Mouse (Mus musculus) left cerebral cortex, postnatal 25 days (tissue): ENCODE data around the gene H2-T22. TPM values are rescaled to one million over a fixed set of nuclear protein-coding genes. Genes with fewer than 3 reads are reported as not detected.
"Not testable (repeated sequence)": the region's sequence is repeated elsewhere in the genome, so short reads cannot be mapped to it uniquely, and the experiment has no call there.

ENCODE experiments used
- DNase-seq, 2 experiments: peaks; one replicate each; pipeline ENCODE4 v3.0.0; 2022; ENCODE audit warnings: low spot score in 2 of 2, mixed read lengths in 1 of 2
- intact Hi-C: fragments of 180-260 bp; cut with DNase I; formaldehyde crosslinking; loops from one replicate; pipeline ENCODE4 v1.15.1; 2025
- total RNA-seq, 2 experiments: library from RNA; stranded (reverse); gene quantifications; 2 replicates each; pipeline ENCODE4 v1.2.3; 2021

Gene H2-T22
- total RNA-seq, 2 experiments from 2014 or later = 8.3 to 9.3 TPM

DNA sequence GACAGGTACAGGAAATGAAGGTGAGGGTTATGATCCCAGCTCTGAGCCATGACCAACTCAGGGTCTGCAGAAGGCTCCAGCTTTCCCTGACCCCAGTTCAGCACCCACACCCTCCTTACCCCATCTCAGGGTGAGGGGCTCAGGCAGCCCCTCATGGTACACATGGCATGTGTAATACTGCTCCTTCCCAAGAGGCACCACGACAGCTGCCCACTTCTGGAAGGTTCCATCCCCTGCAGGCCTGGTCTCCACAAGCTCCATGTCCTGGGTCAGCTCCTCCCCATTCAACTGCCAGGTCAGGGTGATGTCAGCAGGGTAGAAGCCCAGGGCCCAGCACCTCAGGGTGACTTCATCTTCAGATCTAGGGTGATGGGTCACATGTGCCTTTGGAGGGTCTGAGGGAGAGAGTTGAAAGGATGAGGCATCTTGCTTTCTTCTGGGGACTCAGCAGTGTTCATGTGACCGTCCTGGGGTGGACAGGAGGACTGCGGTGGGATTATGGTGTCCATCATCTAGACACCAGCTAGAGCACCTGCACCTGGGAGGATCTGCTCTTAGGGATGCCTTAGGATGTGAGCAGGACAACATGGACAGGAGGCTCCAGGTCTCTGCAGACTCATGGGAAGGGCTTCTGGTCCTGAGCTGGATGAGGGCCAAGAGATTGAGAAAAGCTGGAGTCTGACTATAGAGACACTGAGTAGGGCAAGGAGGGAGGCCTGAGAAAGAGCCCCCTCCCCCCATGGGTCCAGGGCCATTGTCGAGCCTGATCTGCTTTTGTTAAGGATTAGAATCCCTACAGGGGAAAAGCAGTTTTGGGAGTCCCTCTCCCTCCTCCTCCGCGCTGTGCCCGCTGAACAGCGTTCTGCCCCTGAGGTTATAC, 11.6 kb downstream of the H2-T22 start:
- DNase-seq, intact Hi-C loops: not testable (repeated sequence)

DNA sequence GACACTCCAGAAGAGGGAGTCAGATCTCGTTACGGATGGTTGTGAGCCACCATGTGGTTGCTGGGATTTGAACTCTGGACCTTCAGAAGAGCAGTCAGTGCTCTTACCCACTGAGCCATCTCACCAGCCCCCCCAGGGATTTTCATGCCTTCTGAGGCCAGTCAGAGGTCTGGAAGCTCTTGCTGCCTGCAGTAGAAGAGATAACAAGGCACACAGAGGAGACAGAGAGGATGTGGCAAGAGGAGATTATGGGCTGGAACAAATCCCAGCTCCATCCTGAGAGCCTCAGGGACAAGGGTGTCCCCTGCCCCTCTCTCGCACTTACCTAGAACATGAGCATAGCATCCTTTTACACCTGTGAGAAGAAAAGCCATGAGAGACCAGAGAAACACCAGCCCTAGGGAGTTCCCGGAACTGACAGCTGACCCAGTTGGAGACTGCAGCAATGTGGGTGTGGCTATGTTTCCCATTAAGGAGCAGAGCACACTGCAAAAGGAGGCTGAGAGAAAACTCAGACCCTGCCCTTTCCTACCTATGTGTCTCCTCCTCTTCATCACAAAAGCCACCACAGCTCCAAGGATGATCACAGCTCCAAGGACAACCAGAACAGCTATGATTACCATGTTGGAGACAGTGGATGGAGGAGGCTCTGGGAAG, 12.4 kb downstream of the H2-T22 start:
- DNase-seq, intact Hi-C loops: not testable (repeated sequence)

DNA sequence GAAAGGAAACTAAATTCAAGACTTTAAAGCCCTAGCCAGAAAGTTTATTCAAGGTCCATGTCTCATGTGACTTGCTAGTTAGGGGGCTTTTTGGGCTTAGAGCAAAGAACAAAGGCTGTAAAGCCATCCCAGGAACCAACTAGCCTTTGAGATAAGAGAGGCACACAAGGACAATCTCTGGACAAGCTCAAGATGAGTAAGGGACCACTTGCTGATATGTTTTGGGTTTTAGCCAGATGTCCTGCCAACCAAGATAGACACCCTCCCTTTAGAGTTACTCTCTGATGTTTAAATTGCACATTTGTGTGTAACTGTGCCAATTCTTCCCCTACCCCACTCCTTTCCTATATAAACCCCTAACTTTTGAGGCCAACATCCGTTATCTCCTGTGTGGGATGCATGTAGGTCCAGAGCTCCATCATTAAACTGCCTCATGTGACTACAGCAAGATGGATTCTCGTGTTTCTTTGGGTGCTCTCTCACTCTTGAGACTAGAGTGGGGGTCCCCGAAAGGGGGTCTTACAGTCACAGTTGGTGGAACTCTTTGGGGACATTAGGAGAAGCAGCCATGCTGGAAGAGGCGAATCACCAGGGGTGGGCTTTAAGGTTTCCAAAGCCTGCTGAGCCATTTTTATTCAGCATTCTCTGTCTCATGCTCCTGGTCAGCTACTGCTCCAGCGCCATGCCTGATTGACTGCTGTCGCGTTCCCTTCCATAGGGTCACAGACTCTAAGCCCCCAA, 13.5 kb downstream of the H2-T22 start:
- intact Hi-C loops = no loop called here
- DNase-seq = no peak

DNA sequence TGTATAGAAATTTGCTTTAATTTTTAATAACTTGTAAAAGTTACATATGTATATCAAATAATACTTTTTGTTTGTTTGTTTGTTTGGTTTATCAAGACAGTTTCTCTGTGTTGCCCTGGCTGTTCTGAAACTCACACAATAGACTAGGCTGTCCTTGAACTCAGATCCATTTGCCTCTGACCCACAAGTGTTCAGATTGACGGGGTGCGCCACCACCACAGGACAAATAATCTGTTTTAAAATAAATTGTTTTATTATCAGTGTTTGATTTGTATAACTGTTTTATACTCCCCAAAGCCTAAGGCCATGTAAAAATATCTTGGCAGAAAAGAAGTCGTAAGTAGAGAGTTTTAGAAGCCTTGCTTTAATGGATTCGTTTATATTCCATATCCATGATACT, 14.9 kb downstream of the H2-T22 start:
- intact Hi-C loops = no loop called here
- DNase-seq = no peak

DNA sequence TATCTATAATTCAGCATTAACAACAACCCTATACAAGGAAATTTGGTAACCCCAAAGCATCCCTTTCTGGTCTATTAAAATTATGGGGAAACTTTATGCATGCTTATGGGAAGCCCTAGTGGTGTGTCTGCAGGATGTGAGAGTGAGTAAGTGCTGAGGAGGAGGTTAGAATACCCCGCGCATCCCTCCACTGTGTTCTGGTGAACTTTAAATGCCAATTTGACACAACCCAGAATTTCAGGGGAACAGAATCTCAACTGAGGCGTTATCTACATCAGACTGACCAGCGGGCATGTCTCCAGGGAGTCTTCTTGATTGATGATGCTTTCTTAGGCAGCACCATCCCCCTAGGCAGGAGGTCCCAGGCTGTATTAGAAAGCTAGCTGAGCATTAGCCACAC, 16.6 kb downstream of the H2-T22 start:
- intact Hi-C loops = no loop called here
- DNase-seq = peak in 1 of 2 experiments; percentile 56

DNA sequence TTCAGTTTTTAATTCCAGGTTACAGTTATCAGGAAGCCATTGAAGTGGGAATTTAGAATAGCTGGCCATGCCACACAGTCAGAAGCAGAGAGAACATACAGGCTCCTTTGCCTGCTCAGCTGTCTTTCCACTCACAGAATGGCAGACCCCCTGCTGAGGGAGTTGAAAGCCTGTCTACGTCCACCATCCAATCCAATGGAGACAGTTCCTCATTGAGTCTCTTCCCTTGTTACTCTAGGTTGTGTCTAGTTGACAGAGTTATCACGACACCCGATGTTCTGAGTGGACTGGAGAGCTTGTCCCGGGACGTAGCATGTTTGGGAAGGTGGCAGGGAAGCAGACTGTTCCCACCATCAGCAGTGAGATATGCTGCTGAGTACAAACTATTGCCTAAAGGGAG, 17.4 kb downstream of the H2-T22 start:
- intact Hi-C loops = no loop called here
- DNase-seq = no peak

DNA sequence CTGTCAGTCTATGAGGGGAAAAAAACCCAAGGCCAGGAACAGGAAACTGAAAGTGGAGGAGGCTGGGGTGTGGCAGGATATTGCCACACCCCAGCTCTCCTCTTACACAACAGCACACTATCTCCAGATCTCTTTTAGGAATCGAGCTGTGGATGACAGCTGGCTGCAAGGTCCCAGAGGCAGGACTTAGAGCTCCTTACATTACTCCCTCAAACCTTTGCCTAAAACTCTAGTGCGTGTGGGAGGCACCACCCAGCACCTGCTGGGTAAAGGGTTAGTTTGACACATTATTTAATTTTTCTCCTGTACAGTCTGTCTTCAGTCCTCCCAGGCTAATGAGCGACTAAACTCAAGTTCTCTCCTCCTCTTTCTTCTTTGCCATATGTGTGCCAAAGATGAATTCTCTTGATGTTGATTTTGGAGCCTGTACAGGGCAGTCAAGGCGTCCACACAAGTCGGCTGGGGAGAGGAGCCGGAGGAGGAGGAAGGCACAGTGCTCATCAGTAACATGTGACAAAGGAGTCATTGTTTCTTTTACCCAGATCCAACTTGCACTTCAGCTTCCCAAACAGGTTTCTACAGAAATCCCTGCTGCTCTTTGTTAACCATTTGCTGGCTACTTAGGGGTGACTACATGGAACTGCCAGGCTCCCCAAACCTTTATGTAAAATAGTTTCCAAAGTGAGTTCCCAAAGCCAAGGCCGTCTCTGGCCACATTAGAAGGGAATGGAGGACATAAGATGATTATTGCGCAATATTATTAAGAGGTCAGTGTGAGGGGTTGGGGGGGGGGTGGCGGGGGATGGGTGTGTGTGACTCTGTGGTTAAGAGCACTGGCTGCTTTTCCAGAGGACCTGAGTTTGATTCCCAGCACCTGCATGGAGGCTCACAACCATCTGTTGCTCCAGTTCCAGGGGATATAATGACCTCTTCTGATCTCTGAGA, 18.6 kb downstream of the H2-T22 start:
- peak in 1 of 2 experiments; percentile 60 for DNase-seq
- intact Hi-C loops = no loop called here

DNA sequence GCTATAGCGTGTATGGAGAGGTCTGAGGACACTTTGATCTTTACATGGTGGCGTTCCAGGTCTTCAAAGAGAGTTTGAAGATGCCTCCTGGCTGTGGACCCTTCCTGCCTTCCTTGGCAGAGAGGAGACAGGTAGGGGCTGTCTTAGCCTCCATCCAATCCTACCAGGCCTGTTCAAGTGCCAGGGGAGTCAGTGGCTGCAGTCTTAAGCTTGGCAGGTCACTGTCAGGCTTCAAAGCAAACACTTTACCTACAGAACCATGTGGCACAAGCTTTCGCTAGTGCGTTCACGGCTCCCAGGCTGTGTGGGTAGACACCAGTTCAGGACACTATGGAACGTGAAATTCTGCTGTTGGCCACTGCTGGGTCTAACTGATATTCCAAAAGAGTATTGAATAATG, 19.6 kb downstream of the H2-T22 start:
- DNase-seq = no peak
- intact Hi-C loops = no loop called here

DNA sequence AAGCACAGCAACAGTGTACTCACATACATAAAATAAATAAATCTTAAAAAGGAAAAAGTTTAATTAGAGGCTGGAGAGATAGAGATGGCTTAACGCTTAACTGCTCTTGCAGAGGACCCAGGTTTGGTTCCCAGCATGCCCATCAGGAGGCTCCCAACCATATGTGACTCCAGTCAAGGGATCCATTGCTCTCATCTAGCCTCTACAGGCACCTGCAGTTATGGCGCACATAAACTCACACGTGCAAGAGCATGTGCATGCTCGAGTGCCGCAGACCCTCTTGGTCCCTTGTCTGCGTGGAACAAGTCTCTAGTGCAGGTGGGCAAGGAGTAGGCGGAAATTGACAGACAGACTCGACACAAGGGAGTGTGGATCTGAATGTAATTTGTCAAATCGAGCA, 20.4 kb downstream of the H2-T22 start:
- DNase-seq = no peak
- intact Hi-C loops = no loop called here

DNA sequence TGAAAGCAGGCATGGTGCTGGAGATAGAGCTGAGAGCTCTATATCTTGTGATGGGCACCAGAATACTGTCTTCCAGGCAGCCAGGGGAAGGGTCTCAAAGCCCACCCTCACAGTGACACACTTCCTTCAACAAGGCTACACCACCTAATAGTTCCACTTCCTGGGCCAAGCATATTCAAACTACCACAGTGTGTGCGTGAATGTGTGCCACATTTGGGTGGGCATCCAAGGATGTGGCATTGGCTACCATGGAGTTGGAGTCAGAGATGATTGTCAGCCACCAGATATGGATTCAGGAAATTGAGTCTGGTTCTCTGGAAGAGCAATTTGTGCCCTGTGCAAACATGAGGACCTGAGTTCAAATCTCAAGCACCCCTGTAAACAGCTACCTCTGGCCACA, 21.2 kb downstream of the H2-T22 start:
- intact Hi-C loops = no loop called here
- no peak for DNase-seq

DNA sequence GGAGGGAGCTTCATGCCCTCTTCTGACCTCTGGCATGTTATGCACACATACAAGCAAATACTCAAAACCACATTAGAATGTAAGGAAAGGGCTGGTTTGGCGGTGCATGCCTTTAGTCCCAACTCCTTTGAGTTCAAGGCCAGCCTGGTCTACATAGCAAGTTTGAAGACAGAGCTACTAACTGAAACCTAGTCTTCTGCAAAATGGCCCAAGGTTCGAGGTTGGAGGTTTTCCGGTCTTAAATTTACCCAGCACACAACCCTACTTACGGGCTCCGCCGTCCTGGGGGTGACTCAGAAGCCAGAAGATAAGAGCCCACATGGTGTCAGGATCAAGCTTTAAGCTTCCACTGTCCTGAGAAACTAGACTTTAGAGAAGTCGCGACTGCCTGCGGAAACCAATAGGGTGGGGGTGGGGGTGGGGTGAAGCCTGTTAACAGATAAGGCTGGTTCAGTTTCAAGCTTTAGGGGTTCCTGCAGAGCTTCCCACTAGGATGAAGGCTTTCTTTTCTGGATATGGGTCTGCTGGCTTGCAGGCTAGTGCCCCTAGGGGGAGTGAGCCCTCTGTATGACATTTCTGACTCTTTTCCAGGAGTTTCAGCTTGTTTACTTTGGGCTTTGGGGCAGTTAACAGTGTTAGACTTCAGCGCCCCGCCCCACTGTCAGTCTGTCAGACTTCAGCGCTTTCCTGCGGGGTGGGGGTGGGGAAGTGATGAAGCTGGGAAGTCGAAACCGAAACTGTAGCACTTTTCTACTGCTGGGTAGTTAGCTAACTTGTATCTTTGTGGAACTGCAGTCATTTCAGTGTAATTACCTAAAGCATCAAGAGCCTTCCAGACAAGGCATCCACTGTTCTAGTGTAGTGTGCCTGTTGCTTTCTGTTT, 22.1 kb downstream of the H2-T22 start, which contains the start of gene H2-T24:
TSS of gene H2-T24 (minus strand) at position 370 of the 883 bp plus-strand sequence.
- intact Hi-C loops = no loop called here
- DNase-seq = peak in 1 of 2 experiments; percentile 41

DNA sequence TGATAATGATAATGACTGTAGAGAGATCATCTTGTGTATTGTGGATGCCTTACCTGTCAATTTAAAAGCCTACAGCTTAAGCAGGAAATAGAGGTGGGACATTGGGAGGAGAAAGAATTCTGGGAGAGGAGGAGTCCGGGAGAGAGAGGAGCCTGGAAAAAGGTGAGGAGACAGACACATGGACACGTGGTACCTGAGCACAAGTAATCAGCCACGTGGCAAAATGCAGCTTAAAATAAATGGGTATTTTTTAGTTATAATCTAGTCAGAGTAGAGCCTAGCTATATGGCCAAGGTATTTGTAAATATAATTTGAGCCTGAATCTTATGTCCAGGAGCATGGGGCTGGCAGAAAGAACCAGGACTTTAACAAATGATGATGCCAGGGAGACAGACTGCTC, 23.0 kb downstream of the H2-T22 start:
- intact Hi-C loops = no loop called here
- DNase-seq = no peak

DNA sequence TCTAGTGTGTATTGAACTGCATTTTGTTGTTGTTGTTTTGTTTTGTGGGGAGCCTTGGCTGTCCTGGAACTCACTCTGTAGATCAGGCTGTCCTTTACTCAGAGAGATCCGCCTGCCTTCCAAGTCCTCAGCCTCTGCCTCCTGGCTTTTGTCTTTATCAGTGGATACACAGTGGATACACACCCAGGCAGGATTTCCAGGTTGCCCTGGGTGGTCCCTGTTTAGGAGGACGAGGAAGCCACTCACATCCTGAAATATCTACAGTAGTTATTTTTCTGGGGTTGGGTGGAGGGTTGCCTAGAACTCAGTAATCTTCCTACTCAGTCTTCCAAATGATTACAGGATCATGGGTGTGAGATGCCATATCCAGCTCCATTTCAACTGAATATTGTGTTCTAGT, 23.6 kb downstream of the H2-T22 start:
- intact Hi-C loops = no loop called here
- DNase-seq = no peak

DNA sequence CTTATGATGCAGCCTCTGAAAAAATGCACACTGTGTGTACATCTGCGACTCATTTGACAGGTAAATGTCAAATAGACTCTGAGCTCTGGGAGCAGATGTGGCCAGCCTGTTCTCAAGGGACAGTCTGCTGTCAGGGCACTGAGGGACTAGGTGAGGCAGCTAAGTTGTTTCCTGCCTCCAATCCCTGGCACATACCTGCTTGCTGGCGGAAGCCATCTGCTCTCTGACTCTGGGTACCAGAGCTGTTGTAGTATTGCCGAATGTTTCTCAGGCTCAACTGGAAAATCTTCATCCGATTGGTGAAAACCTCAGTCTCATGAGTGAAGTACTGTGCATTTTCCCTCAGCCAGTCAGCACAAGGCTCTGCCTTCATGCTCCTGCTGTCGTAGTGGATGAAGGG, 25.5 kb downstream of the H2-T22 start:
- DNase-seq = no peak
- intact Hi-C loops = no loop called here

DNA sequence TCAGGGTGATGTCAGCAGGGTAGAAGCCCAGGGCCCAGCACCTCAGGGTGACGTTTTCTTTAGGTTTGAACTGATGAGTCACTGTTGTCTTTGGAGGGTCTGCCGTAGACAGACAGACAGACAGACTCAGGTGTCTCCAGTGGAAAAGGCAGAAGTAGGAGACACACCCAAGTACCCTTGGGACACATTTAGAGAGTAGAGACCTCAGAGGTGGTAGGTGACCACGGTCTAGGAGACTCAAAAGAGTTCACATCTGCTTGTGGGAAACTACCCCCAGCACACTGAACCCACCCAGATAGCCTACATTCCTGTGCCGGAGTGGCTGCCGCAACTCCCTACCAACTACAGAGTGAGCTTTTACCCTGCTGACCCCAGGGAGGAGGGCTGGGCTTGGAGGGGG, 27.6 kb downstream of the H2-T22 start:
- intact Hi-C loops = no loop called here
- no peak for DNase-seq

DNA sequence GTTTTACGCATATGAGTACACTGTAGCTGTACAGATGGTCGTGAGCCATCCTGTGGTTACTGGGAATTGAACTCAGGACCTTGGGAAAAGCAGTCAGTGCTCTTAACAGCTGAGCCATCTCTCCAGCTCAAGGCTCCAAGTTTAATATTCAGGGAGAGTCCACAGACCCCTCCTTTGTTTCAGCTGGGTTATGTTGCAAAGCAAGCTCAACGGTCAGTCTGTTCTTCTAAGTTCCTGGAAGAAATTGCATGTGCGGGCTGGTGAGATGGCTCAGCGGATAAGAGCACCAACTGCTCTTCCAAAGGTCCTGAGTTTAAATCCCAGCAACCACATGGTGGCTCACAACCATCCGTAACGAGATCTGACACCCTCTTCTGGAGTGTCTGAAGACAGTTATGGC, 38.1 kb downstream of the H2-T22 start:
- DNase-seq, intact Hi-C loops: not testable (repeated sequence)

DNA sequence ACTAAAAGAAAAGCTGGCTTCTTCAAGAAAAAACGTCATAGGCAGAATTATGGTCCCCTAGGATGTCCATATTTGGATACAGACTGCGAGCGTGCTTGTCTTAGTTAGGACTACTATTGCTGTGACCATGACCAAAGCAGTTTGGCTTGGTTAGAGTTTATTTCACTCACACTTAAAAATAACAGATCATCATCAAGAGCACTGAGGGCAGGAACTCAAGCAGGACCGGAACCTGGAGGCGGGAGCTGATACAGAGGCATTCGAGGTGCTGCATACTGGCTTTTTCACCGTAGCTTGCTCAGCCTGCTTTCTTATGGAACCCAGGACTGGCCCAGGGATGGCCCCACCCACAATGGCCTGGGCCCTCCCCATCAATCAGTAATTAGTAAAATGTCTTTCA, 39.2 kb downstream of the H2-T22 start:
- intact Hi-C loops = no loop called here
- no peak for DNase-seq

DNA sequence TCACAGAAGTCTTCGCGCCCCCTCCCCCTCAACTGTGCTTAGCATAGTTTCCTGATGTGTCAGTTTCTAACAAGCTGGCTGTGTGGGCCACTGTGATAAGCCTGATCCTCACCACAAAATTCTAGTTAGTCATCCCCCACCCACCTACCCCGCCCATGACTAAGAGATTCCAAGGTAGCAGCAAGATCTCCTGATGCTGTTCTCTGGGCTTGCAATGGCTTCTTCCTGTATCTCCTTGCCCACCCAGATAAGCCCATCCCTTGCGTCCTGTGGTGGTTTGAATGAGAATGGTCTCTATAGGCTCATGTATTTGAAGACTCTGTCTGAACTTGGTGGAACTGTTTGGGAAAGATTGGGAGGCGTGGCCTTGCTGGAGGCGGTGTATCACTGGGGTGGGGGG, 40.6 kb downstream of the H2-T22 start:
- DNase-seq = peak in 1 of 2 experiments; percentile 90
- intact Hi-C loops = no loop called here
